Mouse (Mus musculus): ENCODE measurements around the gene Hyal1.

DNA sequence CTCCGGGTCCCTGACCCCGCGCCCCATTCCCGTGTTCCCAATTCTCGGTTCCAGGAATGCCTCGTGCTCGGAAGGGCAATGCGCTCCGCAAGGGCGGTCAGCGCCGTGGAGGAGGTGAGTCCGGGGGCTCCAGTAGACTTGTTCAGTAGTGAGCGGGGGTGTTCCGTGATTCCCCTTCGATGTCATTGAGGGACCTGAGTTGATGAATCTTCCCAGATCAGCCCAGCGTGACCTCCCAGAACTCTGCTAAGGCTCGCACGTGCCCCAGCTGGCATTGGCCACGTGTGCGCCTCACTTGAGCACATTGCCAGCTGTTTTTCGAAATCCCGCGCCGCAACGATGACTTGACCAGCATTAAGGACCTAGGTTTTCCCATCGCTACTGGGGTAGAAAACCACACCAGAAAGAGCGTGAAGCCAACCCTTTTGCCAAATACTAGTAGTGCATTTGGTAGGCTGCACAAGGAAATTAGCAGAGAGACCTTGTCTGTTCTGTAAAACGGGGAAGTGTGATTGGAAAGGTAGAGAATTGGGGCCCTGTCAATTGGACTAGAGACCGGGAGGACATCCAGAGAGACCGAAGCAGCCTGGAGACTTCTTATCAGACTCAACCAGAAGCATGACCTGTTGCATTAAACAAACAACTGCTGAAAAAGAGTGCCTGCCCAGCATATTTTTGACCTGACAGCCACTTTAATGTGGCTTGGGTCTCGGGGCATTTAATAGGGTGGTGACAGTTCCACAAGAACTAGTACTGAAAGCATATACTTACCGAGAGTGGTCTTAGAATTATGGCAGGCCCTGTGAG, 11.3 kb downstream of the Hyal1 start:
- TF ChIP-seq GATA1 (IDR thresholded peaks at IDR 0.05; ENCODE audit: low read length) (peak; percentile 43), TAL1 (IDR thresholded peaks at IDR 0.05; ENCODE audit: low read length) (peak; percentile 72)
